Mouse (Mus musculus) testis, adult 2 months (tissue): Measurements from ENCODE around the gene AI182371. TPM values are rescaled to one million over a fixed set of nuclear protein-coding genes. Genes with fewer than 3 reads are reported as not detected.

Source experiments
- H3K27ac ChIP-seq: fragments of 200-500 bp; 2 replicates; pipeline ENCODE4 v1.5.1; 2012; ENCODE audit warnings: low read depth, low read length; ENCODE audit not compliant: control insufficient read depth, insufficient read depth
- H3K27me3 ChIP-seq: fragments of 200-500 bp; 2 replicates; pipeline ENCODE4 v1.6.1; 2012; ENCODE audit warnings: mild to moderate bottlenecking, low read length, moderate library complexity; ENCODE audit not compliant: control insufficient read depth, insufficient read depth
- H3K36me3 ChIP-seq: fragments of 200-500 bp; 2 replicates; pipeline ENCODE4 v1.6.1; 2012; ENCODE audit warnings: mild to moderate bottlenecking, low read length; ENCODE audit not compliant: control insufficient read depth, insufficient read depth
- H3K4me1 ChIP-seq: fragments of 200-500 bp; 2 replicates; pipeline ENCODE4 v1.6.1; 2012; ENCODE audit warnings: low read length; ENCODE audit not compliant: control insufficient read depth, insufficient read depth
- H3K4me3 ChIP-seq: fragments of 200-500 bp; 2 replicates; pipeline ENCODE4 v1.5.1; 2012; ENCODE audit warnings: low read depth, mild to moderate bottlenecking, low read length, moderate library complexity, mixed read lengths; ENCODE audit not compliant: control insufficient read depth
- CTCF ChIP-seq: fragments of 200-500 bp; IDR thresholded peaks from 2 replicates; pipeline ENCODE4 v1.5.1; 2012; ENCODE audit warnings: low read depth, mild to moderate bottlenecking, inconsistent platforms, low read length, moderate library complexity; ENCODE audit not compliant: control insufficient read depth, insufficient read depth, insufficient replicate concordance
- POLR2A ChIP-seq: fragments of 200-500 bp; IDR thresholded peaks from 2 replicates; pipeline ENCODE4 v1.6.1; 2012; ENCODE audit warnings: low read depth, mild to moderate bottlenecking, inconsistent platforms, low read length, moderate library complexity; ENCODE audit not compliant: control insufficient read depth
- polyA plus RNA-seq: library from polyadenylated mRNA; depleted of rRNA; stranded (reverse); fragments of >200 nt; gene quantifications from 2 replicates; pipeline ENCODE4 v1.2.3, GENCODE M21; 2012; rRNA removed

The AI182371 gene
- 0.57 and 1.0 TPM in 2 replicates for polyA plus RNA-seq

DNA sequence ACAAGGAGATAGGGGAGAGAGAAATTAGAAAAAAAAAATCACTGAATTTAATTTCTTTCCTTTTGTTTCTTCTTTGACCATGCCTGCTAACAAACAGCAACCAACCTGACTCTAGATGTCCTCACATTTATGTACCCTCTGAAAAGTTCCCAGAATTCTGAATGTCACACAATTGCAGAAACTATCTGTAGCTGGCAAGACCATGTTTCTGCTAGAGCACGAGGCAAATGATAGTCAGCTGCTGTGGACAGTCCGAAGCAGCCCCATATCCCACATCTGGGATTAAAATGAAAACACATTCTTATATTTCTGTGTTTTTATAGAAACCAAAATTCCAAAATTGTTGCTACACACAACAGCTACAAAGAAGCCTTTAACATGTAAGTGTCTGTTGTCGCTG lies at the start of gene AI182371:
TSS of gene AI182371 (minus strand) at position 101 of the 400 bp plus-strand sequence.
- Histone ChIP-seq H3K4me3 (no peak within 1 kb of the TSS), H3K4me1 (no peaks in the 10 kb centered on the region), H3K27me3 (no peaks in the 10 kb centered on the region), H3K27ac (no peak within 1 kb of the TSS), H3K36me3 (no peaks in the 10 kb centered on the region)
- TF ChIP-seq POLR2A (no peak), CTCF (no peak)

DNA sequence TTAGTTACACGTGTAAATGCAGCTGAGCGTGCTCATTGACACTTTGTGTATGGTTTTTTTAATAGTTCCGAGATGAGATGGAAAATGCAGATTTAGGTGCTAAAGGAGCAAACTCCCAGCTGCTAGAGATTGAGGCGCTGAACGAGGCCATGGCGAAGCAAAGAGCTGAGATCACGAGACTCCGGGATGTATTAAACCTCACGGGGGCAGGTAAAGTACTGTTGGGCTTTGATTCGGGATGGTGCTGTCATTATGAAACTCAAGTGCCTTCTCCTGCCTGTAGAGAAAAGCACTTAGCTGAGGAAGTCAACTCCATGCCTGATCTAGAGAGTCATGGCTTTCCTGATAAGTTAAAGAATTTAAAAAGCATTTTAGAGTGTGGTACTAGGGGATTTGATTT lies 47.5 kb upstream of the AI182371 start:
- Histone ChIP-seq H3K27me3 (no peaks in the 10 kb centered on the region), H3K4me1 (no peaks in the 10 kb centered on the region), H3K4me3 (no peak overlapping the region), H3K27ac (no peak overlapping the region), H3K36me3 (peaks cover 3% of the 10 kb centered on the region)
- no peak for TF ChIP-seq CTCF
- no peak for TF ChIP-seq POLR2A

- TF ChIP-seq CTCF: no peak
- TF ChIP-seq POLR2A: no peak
- H3K27ac ChIP-seq: no peak overlapping the region
- H3K4me1 ChIP-seq: no peaks in the 10 kb centered on the region
- H3K27me3 ChIP-seq: no peaks in the 10 kb centered on the region
- H3K4me3 ChIP-seq: no peak overlapping the region
- no peaks in the 10 kb centered on the region; the same call in 1 of the 2 replicates for H3K36me3 ChIP-seq
Observed at GRCm38 (mm10) chr2:35141673-35142072, 40.3 kb upstream of the AI182371 start.

DNA sequence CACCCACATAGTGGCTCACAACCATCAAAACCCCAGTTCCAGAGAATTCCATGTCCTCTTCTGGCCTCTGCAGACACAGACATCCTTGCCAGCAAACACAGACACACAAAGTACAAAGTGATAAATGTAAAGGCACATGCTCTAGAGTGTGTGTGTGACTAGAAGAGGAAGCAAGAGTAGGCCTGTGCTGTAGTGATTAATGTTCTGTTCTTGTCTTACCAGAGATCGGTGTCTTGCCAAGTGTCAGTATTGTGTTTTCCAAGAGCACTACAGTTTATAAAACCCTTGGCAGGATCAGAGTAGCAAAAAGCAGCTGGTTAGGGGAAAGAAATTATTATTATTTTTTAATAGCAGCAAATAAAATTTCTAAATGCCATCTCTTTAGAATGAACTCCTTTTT lies 37.2 kb upstream of the AI182371 start:
- Histone ChIP-seq H3K36me3 (peaks cover 2% of the 10 kb centered on the region), H3K4me3 (no peak overlapping the region), H3K27ac (no peak overlapping the region), H3K27me3 (no peaks in the 10 kb centered on the region), H3K4me1 (no peaks in the 10 kb centered on the region)
- TF ChIP-seq POLR2A (no peak), CTCF (no peak)

GRCm38 (mm10) chr2:35133891-35134290 lies 32.5 kb upstream of the AI182371 start:
- Histone ChIP-seq H3K27me3 (no peaks in the 10 kb centered on the region), H3K4me1 (no peaks in the 10 kb centered on the region; the same call in 1 of the 2 replicates), H3K4me3 (no peak overlapping the region), H3K36me3 (peaks cover 2% of the 10 kb centered on the region; the same call in 1 of the 2 replicates), H3K27ac (no peak overlapping the region)
- TF ChIP-seq CTCF (no peak), POLR2A (no peak)

DNA sequence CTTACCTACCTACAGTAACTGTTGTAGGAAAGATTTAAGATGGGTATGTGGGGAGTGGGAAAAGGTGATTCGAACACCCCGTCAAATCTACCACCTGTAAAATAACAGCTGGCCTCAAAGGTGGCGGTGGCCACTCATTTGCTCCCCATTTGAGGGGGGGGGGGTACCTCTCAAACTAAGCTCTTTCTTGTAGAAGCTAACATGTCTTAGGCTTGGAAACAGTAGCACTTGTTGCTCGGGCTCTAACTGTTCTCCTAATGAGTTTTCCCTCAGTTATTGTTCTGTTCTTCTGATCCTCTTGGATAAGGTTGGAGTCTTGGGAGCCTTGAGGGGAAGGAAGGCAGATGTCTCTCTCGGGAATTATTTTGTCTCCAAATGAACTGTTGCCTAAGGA lies 31.3 kb upstream of the AI182371 start:
- no peaks in the 10 kb centered on the region; the same call in 1 of the 2 replicates for H3K4me1 ChIP-seq
- no peak overlapping the region for H3K4me3 ChIP-seq
- no peaks in the 10 kb centered on the region for H3K27me3 ChIP-seq
- no peak for TF ChIP-seq POLR2A
- TF ChIP-seq CTCF: no peak
- H3K27ac ChIP-seq: no peak overlapping the region; the same call in 1 of the 2 replicates
- peaks cover 2% of the 10 kb centered on the region; the same call in 1 of the 2 replicates for H3K36me3 ChIP-seq

- Histone ChIP-seq H3K27me3 (no peaks in the 10 kb centered on the region), H3K27ac (peak overlapping the region; percentile 69; the same call in 1 of the 2 replicates), H3K4me1 (no peaks in the 10 kb centered on the region; the same call in 1 of the 2 replicates), H3K36me3 (peaks cover 3% of the 10 kb centered on the region; the same call in 1 of the 2 replicates), H3K4me3 (peak overlapping the region; percentile 82)
- TF ChIP-seq POLR2A (peak; percentile 52), CTCF (no peak)
Observed at GRCm38 (mm10) chr2:35131991-35132661, 30.8 kb upstream of the AI182371 start.
